Mouse (Mus musculus): ENCODE results near the gene Adgrg3. TPM values are rescaled to one million over a fixed set of nuclear protein-coding genes. Genes with fewer than 3 reads are reported as not detected.

The Adgrg3 gene
- polyA plus RNA-seq (2017; shearing (Covaris generic)): 0.30 TPM

DNA sequence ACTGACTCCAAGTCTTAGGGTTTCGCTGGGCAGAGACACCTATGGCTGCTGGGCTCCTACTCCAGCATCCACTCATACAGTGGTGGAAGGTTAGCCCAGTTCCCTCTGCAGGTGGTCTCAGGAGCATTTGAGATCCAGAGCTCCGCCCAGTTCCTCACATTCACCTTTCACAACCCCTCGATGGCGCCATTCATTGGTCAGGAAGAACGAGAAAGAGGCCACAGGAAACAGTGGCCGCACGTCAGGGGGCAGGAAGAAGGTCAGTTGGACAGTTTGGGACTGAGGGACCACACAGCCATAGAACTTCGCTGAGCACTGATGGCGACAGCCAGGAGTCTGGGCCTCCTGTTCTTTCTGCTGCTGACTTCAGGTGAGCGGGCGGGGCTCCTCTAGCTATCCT is at the start of gene Adgrg3:
TSS of gene Adgrg3 (plus strand) at position 242 of the 400 bp plus-strand sequence.

DNA sequence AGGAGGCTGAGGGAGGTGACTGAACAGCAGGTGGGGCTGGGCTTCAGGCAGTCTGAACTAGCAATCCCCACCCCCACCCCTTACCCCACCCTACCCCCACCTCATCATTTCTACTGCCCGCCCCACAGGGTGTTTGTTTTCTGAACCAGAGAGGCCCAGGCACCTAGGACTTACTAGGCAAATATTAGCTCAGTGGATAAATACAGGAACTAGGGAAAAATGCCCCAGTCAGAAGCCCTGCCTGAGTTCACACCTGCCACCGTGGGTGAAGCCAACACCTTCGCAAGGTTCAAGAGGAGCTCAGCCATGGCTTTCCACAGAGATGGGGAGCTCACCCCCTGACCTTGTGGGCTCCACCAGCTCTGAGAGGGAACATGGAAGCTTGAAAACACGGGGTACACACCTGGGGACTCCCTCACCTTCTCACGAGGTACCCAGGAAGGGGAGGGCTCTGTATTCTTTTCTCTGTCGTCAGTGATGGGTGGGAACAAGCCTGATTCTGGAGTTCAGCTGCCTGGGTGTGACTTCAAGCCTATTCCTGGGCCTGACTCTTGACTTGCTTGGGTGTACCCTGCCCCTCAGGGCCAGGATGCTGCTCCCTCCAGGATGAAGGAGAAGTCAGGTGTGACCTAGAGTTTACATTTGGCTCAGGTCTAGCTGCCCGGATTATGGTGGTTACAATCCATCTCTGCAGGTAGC is 42.9 kb upstream of the Adgrg3 start, which contains the start of gene Adgrg1:
TSS of gene Adgrg1 (plus strand) at position 285 of the 699 bp plus-strand sequence.

DNA sequence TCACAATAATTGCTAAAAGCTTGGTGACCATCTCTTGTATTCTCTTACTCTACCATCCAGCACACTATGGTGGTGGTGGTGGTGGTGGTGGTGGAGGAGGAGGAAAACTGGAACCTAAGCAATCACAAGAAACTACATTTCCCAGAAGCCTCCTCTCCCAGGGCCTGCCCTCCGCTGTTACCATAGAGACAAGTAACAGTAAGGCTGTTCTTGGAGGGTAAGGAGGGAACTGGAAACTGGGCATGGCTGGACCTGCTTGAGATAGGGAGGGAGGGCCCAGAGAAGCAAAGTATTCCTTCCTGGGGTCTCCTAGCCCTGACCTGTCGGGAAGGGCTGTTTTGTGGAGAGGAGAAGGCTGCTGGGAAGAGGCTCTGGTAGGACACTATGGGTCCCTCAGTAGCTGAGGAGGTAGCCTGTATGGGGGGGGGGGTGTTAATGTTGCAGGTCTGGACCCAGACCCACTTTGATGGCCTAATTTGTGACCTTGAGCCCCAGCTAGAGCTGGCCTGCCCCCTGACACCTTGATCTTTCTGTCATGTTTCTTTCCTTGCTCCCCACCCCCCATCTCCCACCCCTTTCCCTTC is 37.5 kb downstream of the Adgrg3 start, which contains the start of gene Drc7:
TSS of gene Drc7 (plus strand) at position 177 of the 584 bp plus-strand sequence.

DNA sequence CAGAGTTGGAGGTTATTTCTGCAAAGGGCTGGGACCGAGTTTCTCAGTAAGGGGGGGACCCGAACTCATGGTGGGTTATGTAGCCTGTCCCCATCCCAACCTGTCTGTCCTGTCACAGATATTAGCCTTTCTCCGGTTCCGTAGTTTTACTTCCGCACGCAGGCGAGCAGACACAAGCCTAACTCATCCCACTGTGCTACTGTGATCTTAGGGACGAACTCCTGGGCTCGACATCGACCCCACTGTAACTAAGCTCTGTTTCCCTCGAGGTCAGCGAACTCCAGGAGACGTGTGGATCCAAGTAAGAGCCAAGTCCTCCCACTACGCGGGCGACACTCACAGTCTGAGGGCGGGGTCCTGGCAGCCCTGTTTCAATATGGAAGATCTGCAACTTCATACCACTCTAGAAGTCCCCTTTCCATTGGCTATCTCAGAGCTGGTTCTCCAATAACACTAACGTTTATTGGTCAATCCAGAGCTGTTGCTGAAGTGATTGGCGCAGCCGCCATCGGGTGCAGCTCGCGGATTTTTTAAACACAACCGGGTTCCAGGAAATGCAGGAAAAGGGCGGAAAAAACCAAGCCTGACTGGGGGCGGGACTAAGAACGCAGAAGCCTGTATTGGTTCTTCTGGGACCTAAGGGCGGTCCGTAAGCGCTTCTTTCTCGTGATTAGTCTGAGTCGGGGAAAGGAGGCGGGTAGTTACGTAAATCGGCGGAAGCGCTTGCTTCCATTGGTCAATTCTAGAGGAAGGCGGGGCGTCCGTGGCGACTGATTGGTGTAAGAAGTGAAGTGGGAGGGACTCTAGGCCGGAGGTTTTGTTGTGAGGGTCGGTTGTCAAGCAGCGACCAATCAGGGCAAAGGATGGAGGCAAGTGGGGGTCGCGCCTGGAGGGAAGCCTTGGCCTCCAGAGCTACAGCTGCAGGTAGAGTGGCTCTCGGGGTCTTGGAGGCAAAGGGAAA is 63.2 kb downstream of the Adgrg3 start, which contains the start of gene Katnb1:
TSS of gene Katnb1 (plus strand) at position 806 of the 961 bp plus-strand sequence.

Other genes starting within 250 kb of the Adgrg3 start
- gene Cx3cl1, start 245.7 kb upstream of the Adgrg3 start, polyA plus RNA-seq (2017; shearing (Covaris generic)): 1.1 TPM
- gene Ccl17, start 207.2 kb upstream of the Adgrg3 start, polyA plus RNA-seq (2017; shearing (Covaris generic)): not detected
- gene Coq9, start 179.4 kb upstream of the Adgrg3 start, polyA plus RNA-seq (2017; shearing (Covaris generic)): 81.1 TPM
- gene Ciapin1, start 179.3 kb upstream of the Adgrg3 start, polyA plus RNA-seq (2017; shearing (Covaris generic)): 101 TPM
- gene Polr2c, start 160.2 kb upstream of the Adgrg3 start, polyA plus RNA-seq (2017; shearing (Covaris generic)): 117 TPM
- gene Dok4, start 141.4 kb upstream of the Adgrg3 start, polyA plus RNA-seq (2017; shearing (Covaris generic)): 3.1 TPM
- not detected for gene Ccdc102a, start 99.6 kb upstream of the Adgrg3 start, polyA plus RNA-seq (2017; shearing (Covaris generic))
- gene Adgrg5, start 94.0 kb upstream of the Adgrg3 start, polyA plus RNA-seq (2017; shearing (Covaris generic)): 0.21 TPM
- gene Adgrg1, start 42.9 kb upstream of the Adgrg3 start, polyA plus RNA-seq (2017; shearing (Covaris generic)): 2.4 TPM
- not detected for gene Drc7, start 37.4 kb downstream of the Adgrg3 start, polyA plus RNA-seq (2017; shearing (Covaris generic))
- 26.7 TPM for gene Katnb1, start 63.5 kb downstream of the Adgrg3 start, polyA plus RNA-seq (2017; shearing (Covaris generic))
- gene Kifc3, start 185.1 kb downstream of the Adgrg3 start, polyA plus RNA-seq (2017; shearing (Covaris generic)): 0.16 TPM

Measured in inflammation-experienced regulatory T-cells, adult 16 weeks (primary cell).